Mouse (Mus musculus) forebrain, embryonic 15.5 days (tissue): ENCODE results near the gene Mynn. TPM values are rescaled to one million over a fixed set of nuclear protein-coding genes. Genes with fewer than 3 reads are reported as not detected.

Experiments
- ATAC-seq: fragments of 200-750 bp; cut with Nextera tagmentation; replicated peaks from 2 replicates; pipeline ENCODE4 v1.8.0; 2017; ENCODE audit warnings: mild to moderate bottlenecking, moderate TSS enrichment, moderate library complexity
- H3K27ac ChIP-seq: fragments of 300-500 bp; sonication (generic); replicated peaks from 2 replicates; pipeline ENCODE4 v1.5.1; 2015; ENCODE audit warnings: mild to moderate bottlenecking, inconsistent platforms
- H3K27me3 ChIP-seq: fragments of 300-500 bp; sonication (generic); 2 replicates; pipeline ENCODE4 v1.6.1; 2015; ENCODE audit warnings: inconsistent platforms
- H3K36me3 ChIP-seq: fragments of 300-500 bp; sonication (generic); 2 replicates; pipeline ENCODE4 v1.6.1; 2015; ENCODE audit warnings: mild to moderate bottlenecking, inconsistent platforms
- H3K4me1 ChIP-seq: fragments of 300-500 bp; sonication (generic); 2 replicates; pipeline ENCODE4 v1.6.1; 2015; ENCODE audit warnings: inconsistent platforms
- H3K4me2 ChIP-seq: fragments of 300-500 bp; sonication (generic); replicated peaks from 2 replicates; pipeline ENCODE4 v1.6.1; 2015; ENCODE audit warnings: mild to moderate bottlenecking, inconsistent platforms
- H3K4me3 ChIP-seq: fragments of 300-500 bp; sonication (generic); 2 replicates; pipeline ENCODE4 v1.5.1; 2015; ENCODE audit warnings: mild to moderate bottlenecking, inconsistent platforms
- H3K9ac ChIP-seq: fragments of 300-500 bp; sonication (generic); replicated peaks from 2 replicates; pipeline ENCODE4 v1.6.1; 2015; ENCODE audit warnings: mild to moderate bottlenecking, inconsistent platforms
- H3K9me3 ChIP-seq: fragments of 300-500 bp; sonication (generic); 2 replicates; pipeline ENCODE4 v1.6.1; 2016; ENCODE audit warnings: inconsistent platforms
- WGBS: fragments of 180-500 bp; shearing (Covaris S2); methylation state at CpG from one replicate; pipeline ENCODE4 v1.1.7; 2015; ENCODE audit warnings: mixed read lengths; 5-methylcytosine and 5-hydroxymethylcytosine counted together
- polyA plus RNA-seq: library from polyadenylated mRNA; unstranded; fragments of >200 nt; fragmentation: Nextera tagmentation; extraction: Ambion mirVana; gene quantifications from 2 replicates; pipeline ENCODE4 v1.2.1, GENCODE M21; 2015

Gene Mynn
- polyA plus RNA-seq, 1 experiment from 2014 or later, result 39.6 TPM

GRCm38 (mm10) chr3:30600717-30601116 lies 1.1 kb upstream of the Mynn start:
- Histone ChIP-seq H3K4me1 (peaks cover 30% of the 10 kb centered on the region), H3K9me3 (no peaks in the 10 kb centered on the region), H3K27ac (peak overlapping the region; percentile 78), H3K4me3 (peak overlapping the region; percentile 90), H3K9ac (peak overlapping the region; percentile 41), H3K4me2 (peak overlapping the region; percentile 75), H3K36me3 (peaks cover 9% of the 10 kb centered on the region; the same call in 1 of the 2 replicates), H3K27me3 (no peaks in the 10 kb centered on the region)
- ATAC-seq, result 0 out of 2 replicates have a peak, but pooled peaks have one; percentile 0
- WGBS, result under 1% methylated on average over 14 of the region's 14 CpGs

- peak overlapping the region; percentile 90 for H3K4me3 ChIP-seq
- H3K4me1 ChIP-seq, result peaks cover 26% of the 10 kb centered on the region
- peaks cover 10% of the 10 kb centered on the region for H3K36me3 ChIP-seq
- WGBS, result under 1% methylated on average over 17 of the region's 17 CpGs
- H3K27ac ChIP-seq, result peak overlapping the region; percentile 78
- no peaks in the 10 kb centered on the region for H3K27me3 ChIP-seq
- no peak overlapping the region for H3K9ac ChIP-seq
- peak; percentile 17; the same call in 1 of the 2 replicates for ATAC-seq
- H3K4me2 ChIP-seq, result peak overlapping the region; percentile 75
- H3K9me3 ChIP-seq, result no peaks in the 10 kb centered on the region
Measured at GRCm38 (mm10) chr3:30601175-30601574, 690 bp upstream of the Mynn start.

GRCm38 (mm10) chr3:30601610-30602064 lies 228 bp upstream of the Mynn start:
- Histone ChIP-seq H3K36me3 (peaks cover 14% of the 10 kb centered on the region), H3K4me2 (peak overlapping the region; percentile 75), H3K27me3 (no peaks in the 10 kb centered on the region), H3K9me3 (no peaks in the 10 kb centered on the region), H3K4me1 (peaks cover 26% of the 10 kb centered on the region), H3K9ac (peak overlapping the region; percentile 77; the same call in 1 of the 2 replicates), H3K27ac (peak overlapping the region; percentile 97), H3K4me3 (peak overlapping the region; percentile 90)
- no peak for ATAC-seq
- WGBS, result under 1% methylated on average over 13 of the region's 13 CpGs

GRCm38 (mm10) chr3:30602740-30603098 lies 854 bp downstream of the Mynn start:
- H3K4me3 ChIP-seq, result peak overlapping the region; percentile 90
- peak overlapping the region; percentile 97 for H3K27ac ChIP-seq
- H3K4me1 ChIP-seq, result peaks cover 26% of the 10 kb centered on the region
- H3K9me3 ChIP-seq, result no peaks in the 10 kb centered on the region
- peak overlapping the region; percentile 59 for H3K4me2 ChIP-seq
- peaks cover 22% of the 10 kb centered on the region for H3K36me3 ChIP-seq
- H3K9ac ChIP-seq, result peak overlapping the region; percentile 77
- H3K27me3 ChIP-seq, result no peaks in the 10 kb centered on the region
- WGBS, result 0% methylated on average over 27 of the region's 27 CpGs
- ATAC-seq, result no peak; the same call in 1 of the 2 replicates

GRCm38 (mm10) chr3:30603256-30603655 lies 1.4 kb downstream of the Mynn start:
- Histone ChIP-seq H3K9ac (peak overlapping the region; percentile 77; the same call in 1 of the 2 replicates), H3K27me3 (no peaks in the 10 kb centered on the region), H3K9me3 (no peaks in the 10 kb centered on the region), H3K4me2 (peak overlapping the region; percentile 59), H3K4me1 (peaks cover 28% of the 10 kb centered on the region), H3K4me3 (peak overlapping the region; percentile 90), H3K36me3 (peaks cover 26% of the 10 kb centered on the region), H3K27ac (no peak overlapping the region)
- WGBS, result 26% methylated on average over 10 of the region's 10 CpGs
- no peak for ATAC-seq

- no peaks in the 10 kb centered on the region for H3K27me3 ChIP-seq
- H3K27ac ChIP-seq, result no peak overlapping the region
- no peak overlapping the region for H3K4me2 ChIP-seq
- ATAC-seq, result no peak
- no peak overlapping the region for H3K9ac ChIP-seq
- 92% methylated on average over 3 of the region's 3 CpGs for WGBS
- H3K9me3 ChIP-seq, result no peaks in the 10 kb centered on the region
- H3K36me3 ChIP-seq, result peaks cover 70% of the 10 kb centered on the region
- H3K4me3 ChIP-seq, result no peak overlapping the region
- peaks cover 7% of the 10 kb centered on the region; the same call in 1 of the 2 replicates for H3K4me1 ChIP-seq
Measured at GRCm38 (mm10) chr3:30608999-30609398, 7.1 kb downstream of the Mynn start.

- H3K9ac ChIP-seq, result no peak overlapping the region
- no peak overlapping the region for H3K4me2 ChIP-seq
- H3K27me3 ChIP-seq, result no peaks in the 10 kb centered on the region
- WGBS, result 88% methylated on average over 4 of the region's 4 CpGs
- no peak overlapping the region for H3K4me3 ChIP-seq
- ATAC-seq, result no peak
- H3K4me1 ChIP-seq, result peaks cover 5% of the 10 kb centered on the region; the same call in 1 of the 2 replicates
- H3K27ac ChIP-seq, result no peak overlapping the region
- H3K9me3 ChIP-seq, result no peaks in the 10 kb centered on the region
- peaks cover 78% of the 10 kb centered on the region for H3K36me3 ChIP-seq
Measured at GRCm38 (mm10) chr3:30610930-30611329, 9.1 kb downstream of the Mynn start.

- H3K4me2 ChIP-seq, result no peak overlapping the region
- H3K4me3 ChIP-seq, result no peak overlapping the region
- H3K9me3 ChIP-seq, result no peaks in the 10 kb centered on the region
- H3K4me1 ChIP-seq, result no peaks in the 10 kb centered on the region
- no peak overlapping the region for H3K9ac ChIP-seq
- ATAC-seq, result no peak
- H3K27me3 ChIP-seq, result no peaks in the 10 kb centered on the region
- 88% methylated on average over 8 of the region's 8 CpGs for WGBS
- H3K36me3 ChIP-seq, result peaks cover 34% of the 10 kb centered on the region
- no peak overlapping the region for H3K27ac ChIP-seq
Measured at GRCm38 (mm10) chr3:30620132-30620531, 18.3 kb downstream of the Mynn start.

- WGBS, result 62% methylated on average over 3 of the region's 3 CpGs
Measured at GRCm38 (mm10) chr3:30633681-30634080, 31.8 kb downstream of the Mynn start.

GRCm38 (mm10) chr3:30635629-30636028 lies 33.8 kb downstream of the Mynn start:
- Histone ChIP-seq H3K4me1 (no peaks in the 10 kb centered on the region), H3K27ac (no peak overlapping the region), H3K36me3 (no peaks in the 10 kb centered on the region), H3K4me2 (no peak overlapping the region), H3K4me3 (no peak overlapping the region), H3K9ac (no peak overlapping the region), H3K9me3 (no peaks in the 10 kb centered on the region), H3K27me3 (no peaks in the 10 kb centered on the region)
- 84% methylated on average over 4 of the region's 4 CpGs for WGBS
- ATAC-seq, result no peak

More at GRCm38 (mm10) chr3:30633681-30634080, 31.8 kb downstream of the Mynn start:
- Histone ChIP-seq H3K4me2 (no peak overlapping the region), H3K4me1 (no peaks in the 10 kb centered on the region), H3K4me3 (no peak overlapping the region), H3K9ac (no peak overlapping the region), H3K27ac (no peak overlapping the region), H3K9me3 (no peaks in the 10 kb centered on the region), H3K36me3 (no peaks in the 10 kb centered on the region), H3K27me3 (no peaks in the 10 kb centered on the region)
- ATAC-seq, result no peak

- WGBS, result 63% methylated on average over 2 of the region's 2 CpGs
- no peaks in the 10 kb centered on the region for H3K36me3 ChIP-seq
- 0 out of 2 replicates have a peak, but pooled peaks cover under 1% of the 10 kb centered on the region for H3K27me3 ChIP-seq
- H3K4me1 ChIP-seq, result peaks cover 6% of the 10 kb centered on the region
- H3K4me2 ChIP-seq, result no peak within 1 kb of the TSS
- no peak for ATAC-seq
- no peaks in the 10 kb centered on the region for H3K9me3 ChIP-seq
- no peak within 1 kb of the TSS for H3K27ac ChIP-seq
- no peak within 1 kb of the TSS for H3K9ac ChIP-seq
- no peak within 1 kb of the TSS for H3K4me3 ChIP-seq
Measured at GRCm38 (mm10) chr3:30644207-30644606, 42.3 kb downstream of the Mynn start, which contains the start of gene Lrriq4. Gene Lrriq4, plus strand, starts transcription at chr3:30644507.

GRCm38 (mm10) chr3:30646761-30647160 lies 44.9 kb downstream of the Mynn start:
- 50% methylated on average over 8 of the region's 8 CpGs for WGBS
- ATAC-seq, result no peak

More at GRCm38 (mm10) chr3:30646761-30647160, 44.9 kb downstream of the Mynn start:
- Histone ChIP-seq H3K9me3 (no peaks in the 10 kb centered on the region), H3K36me3 (no peaks in the 10 kb centered on the region), H3K4me1 (peaks cover 17% of the 10 kb centered on the region), H3K4me3 (no peak overlapping the region), H3K4me2 (no peak overlapping the region), H3K27me3 (peaks cover 23% of the 10 kb centered on the region), H3K27ac (no peak overlapping the region), H3K9ac (no peak overlapping the region)
